In genomic region chr1:186373386-186373785, GRCm38 (mm10) we compare ENCODE assay signal across 12 mouse cellular contexts.
"Had no signal": no experiment of that assay in that cellular context is flagged by ENCODE, and none has a peak within 500 bp of the region (broad histone marks: within the 10 kb centered on the region; RNA-seq: fewer than 3 reads in every experiment).

No protein-coding gene starts in this region.

- H3K27ac ChIP-seq: kidney, embryonic 15.5 days; limb, embryonic 15.5 days; liver, embryonic 13.5 days; neural tube, embryonic 13.5 days had no signal

- H3K9me3 ChIP-seq: kidney, embryonic 15.5 days; limb, embryonic 15.5 days; liver, embryonic 13.5 days; neural tube, embryonic 13.5 days had no signal

- H3K4me3 ChIP-seq: kidney, embryonic 15.5 days; limb, embryonic 15.5 days; liver, embryonic 13.5 days; neural tube, embryonic 13.5 days had no signal

- H3K4me1 ChIP-seq: kidney, embryonic 15.5 days; limb, embryonic 15.5 days; neural tube, embryonic 13.5 days had no signal

- DNase-seq: kidney, adult 2 months; kidney, postnatal 14 days; left cerebral cortex, postnatal 4 days; liver, embryonic 13.5 days; lung, adult 18-20 months; lung, postnatal 36 days; right cerebral cortex, postnatal 14 days; thymus, postnatal 36 days had no signal

- H3K36me3 ChIP-seq: kidney, embryonic 15.5 days; limb, embryonic 15.5 days; liver, embryonic 13.5 days; neural tube, embryonic 13.5 days had no signal

- ATAC-seq: intestine, embryonic 16.5 days had no signal

- H3K9ac ChIP-seq: kidney, embryonic 15.5 days; limb, embryonic 15.5 days; liver, embryonic 13.5 days; neural tube, embryonic 13.5 days had no signal

- H3K27me3 ChIP-seq: kidney, embryonic 15.5 days; limb, embryonic 15.5 days; liver, embryonic 13.5 days; neural tube, embryonic 13.5 days had no signal

- H3K4me2 ChIP-seq: kidney, embryonic 15.5 days; limb, embryonic 15.5 days; liver, embryonic 13.5 days; neural tube, embryonic 13.5 days had no signal
